Mouse (Mus musculus): ENCODE measurements around the gene Iqcf6. TPM values are rescaled to one million over a fixed set of nuclear protein-coding genes. Genes with fewer than 3 reads are reported as not detected.
"Not testable (repeated sequence)": the region's sequence is repeated elsewhere in the genome, so short reads cannot be mapped to it uniquely, and the experiment has no call there.

Iqcf6 gene
- polyA plus RNA-seq, 2 experiments = not detected

DNA sequence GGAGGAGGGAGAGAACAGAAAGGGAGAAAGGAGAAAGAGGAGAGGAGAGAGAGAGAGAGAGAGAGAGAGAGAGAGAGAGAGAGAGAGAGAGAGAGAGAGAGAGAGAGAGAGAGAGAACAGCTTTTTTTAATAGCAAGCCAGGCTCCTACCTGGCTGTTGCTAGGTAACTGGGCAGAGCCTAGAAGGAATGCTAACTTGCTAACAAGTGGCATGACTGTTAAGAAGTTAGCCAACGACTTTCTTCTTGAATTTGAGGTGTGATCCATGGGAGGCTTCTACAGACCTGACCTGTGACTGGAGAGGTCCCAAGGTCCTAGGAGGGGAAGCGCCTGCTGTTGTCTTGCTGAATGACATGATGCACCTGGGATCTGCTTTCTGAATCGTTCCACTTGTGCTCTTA, 11.8 kb upstream of the Iqcf6 start:
- ATAC-seq (ENCODE audit: insufficient read depth) (no peak), DNase-seq (ENCODE audit: low read depth in 3 of 3, low spot score in 3 of 3) (no peak)
- Histone ChIP-seq H3K9me3 (ENCODE audit: control insufficient read depth, low read length) (no peaks in the 10 kb centered on the region), H3K4me3 (ENCODE audit: insufficient read depth in 1 of 2, low read depth in 2 of 2, low read length in 2 of 2) (no peak overlapping the region), H3K4me1 (replicated peaks; ENCODE audit: control insufficient read depth in 2 of 2, insufficient read depth in 2 of 2, low read length in 1 of 2) (no peaks in the 10 kb centered on the region), H3K36me3 (replicated peaks; ENCODE audit: control insufficient read depth, insufficient read depth, low read depth) (no peaks in the 10 kb centered on the region), H3K27ac (no peak overlapping the region), H3K27me3 (ENCODE audit: control insufficient read depth, insufficient read depth, low read length) (no peaks in the 10 kb centered on the region), H3K9ac (replicated peaks) (no peak overlapping the region), H3K4me2 (ENCODE audit: low read depth) (no peak overlapping the region)
- WGBS (ENCODE audit: insufficient replicate concordance) = 32% methylated on average over 3 of the region's 3 CpGs
- no peak for TF ChIP-seq EP300 (IDR thresholded peaks at IDR 0.05; ENCODE audit: low read depth)
- TF ChIP-seq CTCF (IDR thresholded peaks at IDR 0.05; ENCODE audit: low read depth) = no peak

DNA sequence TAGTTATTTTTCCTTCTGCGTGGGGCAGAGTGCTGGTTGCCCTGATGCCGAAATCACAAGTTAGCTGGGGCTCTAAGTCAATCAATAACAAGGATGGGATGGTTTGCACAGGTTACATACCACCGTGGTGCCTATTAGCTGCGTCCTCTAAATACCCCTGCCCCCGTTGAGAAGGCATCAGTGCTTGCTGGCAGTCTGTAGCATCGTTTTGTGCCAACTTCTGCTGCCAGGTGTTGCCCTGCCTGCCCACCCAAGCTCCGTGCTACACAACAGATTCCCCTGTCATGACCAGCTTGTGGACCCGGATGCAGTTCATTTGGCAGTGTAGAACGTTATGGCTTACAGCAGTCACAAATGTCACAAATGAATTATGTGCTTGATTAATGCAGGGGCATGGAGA, 10.1 kb upstream of the Iqcf6 start:
- no peaks in the 10 kb centered on the region for H3K36me3 ChIP-seq (replicated peaks; ENCODE audit: control insufficient read depth, insufficient read depth, low read depth)
- 61% methylated on average over 9 of the region's 9 CpGs for WGBS (ENCODE audit: insufficient replicate concordance)
- no peak overlapping the region for H3K9ac ChIP-seq (replicated peaks)
- no peak for TF ChIP-seq CTCF (IDR thresholded peaks at IDR 0.05; ENCODE audit: low read depth)
- TF ChIP-seq EP300 (IDR thresholded peaks at IDR 0.05; ENCODE audit: low read depth) = no peak
- H3K9me3 ChIP-seq (ENCODE audit: control insufficient read depth, low read length) = no peaks in the 10 kb centered on the region
- DNase-seq (ENCODE audit: low read depth in 3 of 3, low spot score in 3 of 3) = no peak
- H3K4me2 ChIP-seq (ENCODE audit: low read depth) = no peak overlapping the region
- H3K27ac ChIP-seq = no peak overlapping the region
- no peak for ATAC-seq (ENCODE audit: insufficient read depth)
- H3K4me1 ChIP-seq (replicated peaks; ENCODE audit: control insufficient read depth in 2 of 2, insufficient read depth in 2 of 2, low read length in 1 of 2) = no peaks in the 10 kb centered on the region
- H3K27me3 ChIP-seq (ENCODE audit: control insufficient read depth, insufficient read depth, low read length) = no peaks in the 10 kb centered on the region
- H3K4me3 ChIP-seq (ENCODE audit: insufficient read depth in 1 of 2, low read depth in 2 of 2, low read length in 2 of 2) = no peak overlapping the region

DNA sequence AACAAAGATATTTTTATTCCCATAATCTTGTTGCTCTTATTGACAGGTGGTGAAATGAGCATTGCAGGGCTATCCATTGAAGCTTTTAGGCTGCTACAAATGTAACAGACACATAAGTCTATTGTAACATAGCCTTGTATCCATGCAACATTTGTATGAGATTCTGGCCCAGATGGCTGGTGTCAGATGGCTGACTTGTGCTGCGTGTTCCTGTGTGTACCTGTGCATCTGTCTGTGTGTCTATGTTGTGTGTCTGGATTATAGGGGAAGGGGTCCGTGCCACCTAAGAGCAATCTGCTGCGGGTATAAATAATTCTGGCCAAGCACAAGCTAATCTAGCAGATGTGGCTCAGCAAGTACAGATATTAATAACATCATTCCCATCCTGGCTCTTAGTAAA, 8.9 kb upstream of the Iqcf6 start:
- no peak for DNase-seq (ENCODE audit: low read depth in 3 of 3, low spot score in 3 of 3)
- WGBS (ENCODE audit: insufficient replicate concordance) = 52% methylated on average over 3 of the region's 3 CpGs
- H3K36me3 ChIP-seq (replicated peaks; ENCODE audit: control insufficient read depth, insufficient read depth, low read depth) = no peaks in the 10 kb centered on the region
- TF ChIP-seq EP300 (IDR thresholded peaks at IDR 0.05; ENCODE audit: low read depth) (no peak), CTCF (IDR thresholded peaks at IDR 0.05; ENCODE audit: low read depth) (no peak)
- ATAC-seq (ENCODE audit: insufficient read depth) = no peak
- no peak overlapping the region for H3K9ac ChIP-seq (replicated peaks)
- H3K27me3 ChIP-seq (ENCODE audit: control insufficient read depth, insufficient read depth, low read length) = no peaks in the 10 kb centered on the region
- no peaks in the 10 kb centered on the region for H3K9me3 ChIP-seq (ENCODE audit: control insufficient read depth, low read length)
- no peak overlapping the region for H3K4me3 ChIP-seq (ENCODE audit: insufficient read depth in 1 of 2, low read depth in 2 of 2, low read length in 2 of 2)
- H3K4me2 ChIP-seq (ENCODE audit: low read depth) = no peak overlapping the region
- H3K27ac ChIP-seq = no peak overlapping the region
- no peaks in the 10 kb centered on the region for H3K4me1 ChIP-seq (replicated peaks; ENCODE audit: control insufficient read depth in 2 of 2, insufficient read depth in 2 of 2, low read length in 1 of 2)

DNA sequence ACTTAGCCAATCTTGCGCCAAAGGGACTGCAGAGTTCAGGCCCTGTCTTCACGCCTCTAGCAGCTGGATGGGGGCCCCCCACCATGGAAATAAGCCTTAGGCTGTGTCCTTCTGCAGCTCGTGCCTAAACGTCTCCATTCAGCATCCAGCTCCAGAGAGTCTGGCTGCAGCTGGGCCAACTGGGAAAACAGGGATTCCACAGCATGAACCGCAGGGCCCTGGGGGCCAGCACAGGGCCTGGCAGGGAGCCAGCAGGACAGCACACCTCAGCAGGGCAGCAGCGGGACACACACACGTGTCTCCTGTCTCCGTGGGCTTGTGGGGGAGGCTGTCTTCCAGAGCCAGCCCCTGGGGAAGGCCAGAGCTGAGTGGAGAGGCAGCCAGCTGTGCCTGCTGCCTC, 1.4 kb downstream of the Iqcf6 start:
- H3K27ac ChIP-seq; H3K4me2 ChIP-seq (ENCODE audit: low read depth); ATAC-seq (ENCODE audit: insufficient read depth); H3K4me3 ChIP-seq (ENCODE audit: insufficient read depth in 1 of 2, low read depth in 2 of 2, low read length in 2 of 2); DNase-seq (ENCODE audit: low read depth in 3 of 3, low spot score in 3 of 3); H3K27me3 ChIP-seq (ENCODE audit: control insufficient read depth, insufficient read depth, low read length); H3K9ac ChIP-seq (replicated peaks); H3K36me3 ChIP-seq (replicated peaks; ENCODE audit: control insufficient read depth, insufficient read depth, low read depth); H3K4me1 ChIP-seq (replicated peaks; ENCODE audit: control insufficient read depth in 2 of 2, insufficient read depth in 2 of 2, low read length in 1 of 2); H3K9me3 ChIP-seq (ENCODE audit: control insufficient read depth, low read length): not testable (repeated sequence)
- 38% methylated on average over 8 of the region's 8 CpGs for whole genome bisulfite sequencing (ENCODE audit: insufficient replicate concordance)

DNA sequence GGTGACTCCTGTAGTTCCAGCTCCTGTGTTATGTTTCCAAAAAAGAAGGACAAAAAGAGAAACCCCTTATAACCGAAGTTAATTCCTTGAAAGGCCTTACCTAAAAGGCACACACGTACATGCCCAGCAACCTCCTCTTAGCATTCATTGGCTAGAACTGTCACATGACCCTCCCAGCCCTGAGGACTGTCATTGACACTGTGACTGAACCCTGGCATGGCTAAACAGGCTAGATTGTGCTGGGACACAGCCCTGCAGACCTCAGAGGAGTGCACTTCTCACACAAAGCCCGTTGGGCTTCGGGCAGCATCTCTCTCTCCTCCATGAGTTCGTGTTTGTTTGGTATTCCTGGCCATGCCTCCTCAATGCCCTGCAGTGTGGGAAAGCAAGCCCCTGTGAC, 5.8 kb downstream of the Iqcf6 start:
- no peak overlapping the region for H3K4me3 ChIP-seq (ENCODE audit: insufficient read depth in 1 of 2, low read depth in 2 of 2, low read length in 2 of 2)
- no peak for TF ChIP-seq EP300 (IDR thresholded peaks at IDR 0.05; ENCODE audit: low read depth)
- TF ChIP-seq CTCF (IDR thresholded peaks at IDR 0.05; ENCODE audit: low read depth) = no peak
- no peak overlapping the region for H3K4me2 ChIP-seq (ENCODE audit: low read depth)
- no peaks in the 10 kb centered on the region for H3K27me3 ChIP-seq (ENCODE audit: control insufficient read depth, insufficient read depth, low read length)
- ATAC-seq (ENCODE audit: insufficient read depth) (no peak), DNase-seq (ENCODE audit: low read depth in 3 of 3, low spot score in 3 of 3) (no peak)
- H3K27ac ChIP-seq = no peak overlapping the region
- H3K9me3 ChIP-seq (ENCODE audit: control insufficient read depth, low read length) = no peaks in the 10 kb centered on the region
- no peaks in the 10 kb centered on the region for H3K4me1 ChIP-seq (replicated peaks; ENCODE audit: control insufficient read depth in 2 of 2, insufficient read depth in 2 of 2, low read length in 1 of 2)
- 45% methylated on average over 5 of the region's 5 CpGs for WGBS (ENCODE audit: insufficient replicate concordance)
- H3K36me3 ChIP-seq (replicated peaks; ENCODE audit: control insufficient read depth, insufficient read depth, low read depth) = no peaks in the 10 kb centered on the region
- no peak overlapping the region for H3K9ac ChIP-seq (replicated peaks)

DNA sequence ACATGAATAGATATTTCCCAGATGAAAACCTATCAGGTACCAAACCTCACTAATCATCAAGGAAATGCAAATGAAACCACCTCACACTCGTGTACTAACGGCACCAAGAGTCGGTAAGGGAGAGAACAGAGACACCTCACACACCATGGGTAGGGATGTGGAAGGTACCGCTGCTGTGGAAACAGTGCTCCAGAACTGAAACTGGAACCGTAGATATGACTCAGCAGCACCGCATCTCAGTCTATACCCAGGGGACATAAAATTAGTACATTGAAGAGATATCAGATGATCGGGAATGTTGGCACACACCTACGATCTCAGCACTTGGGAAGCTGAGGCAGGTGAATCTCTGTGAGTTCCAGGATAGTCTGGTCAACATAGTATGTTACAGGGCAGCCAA, 11.8 kb downstream of the Iqcf6 start:
- no peaks in the 10 kb centered on the region for H3K4me1 ChIP-seq (replicated peaks; ENCODE audit: control insufficient read depth in 2 of 2, insufficient read depth in 2 of 2, low read length in 1 of 2)
- H3K9me3 ChIP-seq (ENCODE audit: control insufficient read depth, low read length) = no peaks in the 10 kb centered on the region
- TF ChIP-seq EP300 (IDR thresholded peaks at IDR 0.05; ENCODE audit: low read depth) = no peak
- TF ChIP-seq CTCF (IDR thresholded peaks at IDR 0.05; ENCODE audit: low read depth) = no peak
- no peaks in the 10 kb centered on the region for H3K36me3 ChIP-seq (replicated peaks; ENCODE audit: control insufficient read depth, insufficient read depth, low read depth)
- H3K27me3 ChIP-seq (ENCODE audit: control insufficient read depth, insufficient read depth, low read length) = no peaks in the 10 kb centered on the region
- no peak overlapping the region for H3K27ac ChIP-seq
- no peak overlapping the region for H3K4me2 ChIP-seq (ENCODE audit: low read depth)
- DNase-seq (ENCODE audit: low read depth in 3 of 3, low spot score in 3 of 3) (no peak), ATAC-seq (ENCODE audit: insufficient read depth) (no peak)
- no peak overlapping the region for H3K4me3 ChIP-seq (ENCODE audit: insufficient read depth in 1 of 2, low read depth in 2 of 2, low read length in 2 of 2)
- 65% methylated on average over 8 of the region's 8 CpGs for WGBS (ENCODE audit: insufficient replicate concordance)
- no peak overlapping the region for H3K9ac ChIP-seq (replicated peaks)
